Mouse (Mus musculus) embryo, embryonic 11.5 days (tissue): ENCODE results near the gene Fxyd7.
A peak's percentile ranks its signal among the peaks of the same experiment; 100 is the strongest.

Experiments
- DNase-seq: peaks from one replicate; pipeline ENCODE4 v3.0.0-alpha.2; 2012; ENCODE audit warnings: low read depth, low spot score

Gene Fxyd7

GRCm38 (mm10) chr7:31051321-31052021 is at the start of gene Fxyd7:
Fxyd7 (minus strand) TSS chr7:31051467.
- DNase-seq = no peak

GRCm38 (mm10) chr7:31100786-31101185 is 49.5 kb upstream of the Fxyd7 start:
- DNase-seq = no peak

GRCm38 (mm10) chr7:31099612-31099982 is 48.3 kb upstream of the Fxyd7 start:
- DNase-seq = no peak

- no peak for DNase-seq
Measured at GRCm38 (mm10) chr7:31098697-31099611, 47.7 kb upstream of the Fxyd7 start.

- peak; percentile 88 for DNase-seq
Measured at GRCm38 (mm10) chr7:31097583-31098248, 46.4 kb upstream of the Fxyd7 start.

GRCm38 (mm10) chr7:31096892-31097564 is 45.8 kb upstream of the Fxyd7 start:
- no peak for DNase-seq

GRCm38 (mm10) chr7:31094774-31095501 is 43.7 kb upstream of the Fxyd7 start:
- no peak for DNase-seq

GRCm38 (mm10) chr7:31089721-31090120 is 38.5 kb upstream of the Fxyd7 start:
- DNase-seq = no peak

- DNase-seq = no peak
Measured at GRCm38 (mm10) chr7:31088206-31088605, 36.9 kb upstream of the Fxyd7 start.

GRCm38 (mm10) chr7:31087262-31087661 is 36.0 kb upstream of the Fxyd7 start:
- no peak for DNase-seq

- DNase-seq = no peak
Measured at GRCm38 (mm10) chr7:31086175-31086755, 35.0 kb upstream of the Fxyd7 start.

- no peak for DNase-seq
Measured at GRCm38 (mm10) chr7:31085171-31085570, 33.9 kb upstream of the Fxyd7 start.

GRCm38 (mm10) chr7:31084140-31084539 is 32.9 kb upstream of the Fxyd7 start:
- DNase-seq = no peak

- no peak for DNase-seq
Measured at GRCm38 (mm10) chr7:31082831-31083588, 31.7 kb upstream of the Fxyd7 start.

GRCm38 (mm10) chr7:31082106-31082505 is 30.8 kb upstream of the Fxyd7 start:
- DNase-seq = no peak

GRCm38 (mm10) chr7:31081106-31081505 is 29.8 kb upstream of the Fxyd7 start:
- DNase-seq = no peak

- DNase-seq = no peak
Measured at GRCm38 (mm10) chr7:31080611-31081010, 29.3 kb upstream of the Fxyd7 start.

GRCm38 (mm10) chr7:31079670-31080069 is 28.4 kb upstream of the Fxyd7 start:
- no peak for DNase-seq

- DNase-seq = no peak
Measured at GRCm38 (mm10) chr7:31077885-31078445, 26.7 kb upstream of the Fxyd7 start.

- DNase-seq = no peak
Measured at GRCm38 (mm10) chr7:31077470-31077869, 26.2 kb upstream of the Fxyd7 start.
